Mouse (Mus musculus) liver, adult 2 months (tissue): ENCODE measurements at regions not wholly inside any gene's neighbourhood (a gene's known extent, or its start where the extent isn't known, plus 50 kb on each side); places are given as distances from the start of the nearest gene placed in this dataset.

Experiments
- DNase-seq: peaks from one replicate; pipeline ENCODE4 v3.0.0-alpha.2; 2011; ENCODE audit warnings: low read depth, low spot score; ENCODE audit errors: extremely low read depth
- H3K27ac ChIP-seq: fragments of 200-500 bp; replicated peaks from 2 replicates; pipeline ENCODE4 v1.5.1; 2012; ENCODE audit warnings: low read depth, mild to moderate bottlenecking, control low read depth, inconsistent platforms, low read length; ENCODE audit not compliant: insufficient read depth
- H3K27me3 ChIP-seq: fragments of 200-500 bp; 2 replicates; pipeline ENCODE4 v1.6.1; 2012; ENCODE audit warnings: mild to moderate bottlenecking, moderate library complexity, low read length, inconsistent platforms; ENCODE audit not compliant: control insufficient read depth, insufficient read depth
- H3K36me3 ChIP-seq: fragments of 200-500 bp; 2 replicates; pipeline ENCODE4 v1.6.1; 2012; ENCODE audit warnings: low read length, inconsistent platforms; ENCODE audit not compliant: control insufficient read depth, insufficient read depth
- H3K4me1 ChIP-seq: fragments of 200-500 bp; 2 replicates; pipeline ENCODE4 v1.6.1; 2011; ENCODE audit warnings: low read length; ENCODE audit not compliant: control insufficient read depth, insufficient read depth
- H3K4me3 ChIP-seq: fragments of 200-500 bp; 2 replicates; pipeline ENCODE4 v1.5.1; 2011; ENCODE audit warnings: low read depth, mild to moderate bottlenecking, control low read depth, low read length, moderate library complexity; ENCODE audit not compliant: insufficient read depth
- H3K79me2 ChIP-seq: fragments of 200-500 bp; 2 replicates; pipeline ENCODE4 v1.6.1; 2012; ENCODE audit warnings: inconsistent platforms, mild to moderate bottlenecking, low read length, moderate library complexity; ENCODE audit not compliant: control insufficient read depth, insufficient read depth
- H3K9ac ChIP-seq: fragments of 200-500 bp; 2 replicates; pipeline ENCODE4 v1.6.1; 2012; ENCODE audit warnings: low read depth, mild to moderate bottlenecking, control low read depth, inconsistent platforms, low read length
- CTCF ChIP-seq: fragments of 200-500 bp; IDR thresholded peaks from 2 replicates; pipeline ENCODE4 v1.5.1; 2011; ENCODE audit warnings: low read depth, low read length, control low read depth
- POLR2A ChIP-seq: fragments of 200-500 bp; IDR thresholded peaks from 2 replicates; pipeline ENCODE4 v1.6.1; 2011; ENCODE audit warnings: low read length, control low read depth; ENCODE audit not compliant: insufficient read depth; ENCODE audit errors: extremely low read depth
- WGBS: fragments of 180-500 bp; shearing (Covaris S2); methylation state at CpG from one replicate; pipeline ENCODE4 v1.1.7; 2018; 5-methylcytosine and 5-hydroxymethylcytosine counted together

GRCm38 (mm10) chr11:110702119-110702518, 265.7 kb upstream of the Kcnj16 start:
- no peaks in the 10 kb centered on the region for H3K36me3 ChIP-seq
- DNase-seq, result no peak
- no peak for TF ChIP-seq POLR2A
- no peak for TF ChIP-seq CTCF
- no peak overlapping the region for H3K9ac ChIP-seq
- no peaks in the 10 kb centered on the region for H3K27me3 ChIP-seq
- no peak overlapping the region for H3K4me3 ChIP-seq
- 91% methylated on average over 5 of the region's 5 CpGs for WGBS
- H3K79me2 ChIP-seq, result no peaks in the 10 kb centered on the region
- no peaks in the 10 kb centered on the region; the same call in 1 of the 2 replicates for H3K4me1 ChIP-seq
- no peak overlapping the region for H3K27ac ChIP-seq

DNA sequence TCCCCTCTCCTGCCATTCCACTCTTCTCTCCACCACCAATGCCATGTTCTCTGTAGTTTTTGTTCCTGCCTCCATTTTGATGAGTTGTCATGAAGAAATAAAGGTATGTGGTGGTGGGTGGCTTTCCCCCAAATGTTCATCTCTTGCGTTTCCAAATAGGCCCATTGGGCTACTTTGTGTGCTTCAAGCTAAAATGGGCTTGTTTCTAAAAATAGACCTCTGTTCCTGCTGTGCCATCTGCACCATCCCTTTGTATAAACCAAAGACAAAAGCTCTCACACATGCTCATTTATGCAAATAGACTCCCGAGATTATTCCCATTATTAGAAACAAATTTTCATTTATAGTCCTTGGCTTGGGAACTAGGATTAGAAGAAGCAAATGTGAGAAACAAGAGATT, 264.3 kb upstream of the Kcnj16 start:
- no peaks in the 10 kb centered on the region for H3K36me3 ChIP-seq
- no peak overlapping the region for H3K4me3 ChIP-seq
- no peaks in the 10 kb centered on the region; the same call in 1 of the 2 replicates for H3K4me1 ChIP-seq
- DNase-seq, result no peak
- no peaks in the 10 kb centered on the region for H3K27me3 ChIP-seq
- no peaks in the 10 kb centered on the region for H3K79me2 ChIP-seq
- no peak overlapping the region for H3K9ac ChIP-seq
- no peak for TF ChIP-seq CTCF
- no peak for TF ChIP-seq POLR2A
- H3K27ac ChIP-seq, result no peak overlapping the region
- 89% methylated on average over 2 of the region's 2 CpGs for WGBS

DNA sequence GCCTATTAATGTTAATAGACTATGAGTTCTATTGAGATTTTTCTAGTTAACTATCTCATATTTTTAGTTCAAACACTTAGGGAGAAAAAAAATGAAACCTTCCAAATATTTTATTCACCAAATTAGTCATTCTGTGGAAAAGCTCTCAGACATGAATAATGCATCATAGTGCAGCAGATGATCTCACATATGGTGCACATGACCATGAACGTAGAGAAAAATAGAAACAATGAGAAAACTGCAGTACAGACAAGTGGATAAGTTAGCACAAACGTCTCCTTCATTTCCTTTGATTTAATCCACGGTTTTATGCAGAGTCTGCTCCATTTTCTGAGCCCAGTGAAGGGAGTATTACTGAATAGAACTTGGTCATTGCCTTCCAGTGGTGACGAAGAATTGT, 260.5 kb upstream of the Kcnj16 start:
- no peak overlapping the region for H3K27ac ChIP-seq
- H3K27me3 ChIP-seq, result no peaks in the 10 kb centered on the region
- H3K79me2 ChIP-seq, result no peaks in the 10 kb centered on the region
- DNase-seq, result no peak
- TF ChIP-seq CTCF (no peak), POLR2A (no peak)
- H3K4me3 ChIP-seq, result no peak overlapping the region
- WGBS, result 75% methylated on average over 4 of the region's 4 CpGs
- no peaks in the 10 kb centered on the region for H3K4me1 ChIP-seq
- H3K36me3 ChIP-seq, result no peaks in the 10 kb centered on the region
- no peak overlapping the region for H3K9ac ChIP-seq

- H3K9ac ChIP-seq, result no peak overlapping the region
- H3K27me3 ChIP-seq, result no peaks in the 10 kb centered on the region
- no peak overlapping the region for H3K27ac ChIP-seq
- 79% methylated on average over 2 of the region's 2 CpGs for WGBS
- no peaks in the 10 kb centered on the region for H3K4me1 ChIP-seq
- TF ChIP-seq CTCF (no peak), POLR2A (no peak)
- H3K36me3 ChIP-seq, result no peaks in the 10 kb centered on the region
- no peaks in the 10 kb centered on the region for H3K79me2 ChIP-seq
- no peak overlapping the region for H3K4me3 ChIP-seq
- DNase-seq, result no peak
Observed at GRCm38 (mm10) chr11:110715300-110715699, 252.5 kb upstream of the Kcnj16 start.

DNA sequence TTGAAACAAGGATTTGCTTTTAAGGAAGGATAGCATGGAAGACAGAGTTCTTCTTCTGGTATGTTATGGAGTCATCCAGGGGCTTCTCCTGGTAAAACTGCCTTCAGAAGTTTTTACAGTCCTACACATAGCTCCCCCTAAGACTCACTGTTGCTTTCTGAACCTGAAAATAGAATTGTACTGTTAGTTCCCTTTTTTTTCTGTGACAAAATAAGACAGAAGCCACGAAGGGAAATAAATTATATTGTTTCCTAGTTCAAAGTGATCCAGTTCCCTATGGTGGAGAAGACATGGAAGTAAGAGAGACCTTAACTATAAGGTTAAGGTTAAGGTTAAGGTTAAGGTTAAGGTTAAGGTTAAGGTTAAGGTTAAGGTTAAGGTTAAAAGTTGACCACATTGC, 251.5 kb upstream of the Kcnj16 start:
- TF ChIP-seq POLR2A, result no peak
- no peak for TF ChIP-seq CTCF
- Histone ChIP-seq H3K27ac (no peak overlapping the region), H3K36me3 (no peaks in the 10 kb centered on the region), H3K4me1 (no peaks in the 10 kb centered on the region), H3K4me3 (no peak overlapping the region), H3K27me3 (no peaks in the 10 kb centered on the region), H3K79me2 (no peaks in the 10 kb centered on the region), H3K9ac (no peak overlapping the region)
- no peak for DNase-seq
- WGBS, result 45% methylated on average over 1 of the region's 1 CpGs

GRCm38 (mm10) chr11:110722701-110723100, 245.1 kb upstream of the Kcnj16 start:
- Histone ChIP-seq H3K9ac (no peak overlapping the region), H3K4me3 (no peak overlapping the region), H3K27me3 (no peaks in the 10 kb centered on the region), H3K79me2 (no peaks in the 10 kb centered on the region), H3K4me1 (no peaks in the 10 kb centered on the region), H3K36me3 (no peaks in the 10 kb centered on the region), H3K27ac (no peak overlapping the region)
- TF ChIP-seq POLR2A (no peak), CTCF (no peak)
- DNase-seq, result no peak
- 77% methylated on average over 5 of the region's 5 CpGs for WGBS
